Mouse (Mus musculus): ENCODE results near the gene Tm6sf2.

Gene Tm6sf2

DNA sequence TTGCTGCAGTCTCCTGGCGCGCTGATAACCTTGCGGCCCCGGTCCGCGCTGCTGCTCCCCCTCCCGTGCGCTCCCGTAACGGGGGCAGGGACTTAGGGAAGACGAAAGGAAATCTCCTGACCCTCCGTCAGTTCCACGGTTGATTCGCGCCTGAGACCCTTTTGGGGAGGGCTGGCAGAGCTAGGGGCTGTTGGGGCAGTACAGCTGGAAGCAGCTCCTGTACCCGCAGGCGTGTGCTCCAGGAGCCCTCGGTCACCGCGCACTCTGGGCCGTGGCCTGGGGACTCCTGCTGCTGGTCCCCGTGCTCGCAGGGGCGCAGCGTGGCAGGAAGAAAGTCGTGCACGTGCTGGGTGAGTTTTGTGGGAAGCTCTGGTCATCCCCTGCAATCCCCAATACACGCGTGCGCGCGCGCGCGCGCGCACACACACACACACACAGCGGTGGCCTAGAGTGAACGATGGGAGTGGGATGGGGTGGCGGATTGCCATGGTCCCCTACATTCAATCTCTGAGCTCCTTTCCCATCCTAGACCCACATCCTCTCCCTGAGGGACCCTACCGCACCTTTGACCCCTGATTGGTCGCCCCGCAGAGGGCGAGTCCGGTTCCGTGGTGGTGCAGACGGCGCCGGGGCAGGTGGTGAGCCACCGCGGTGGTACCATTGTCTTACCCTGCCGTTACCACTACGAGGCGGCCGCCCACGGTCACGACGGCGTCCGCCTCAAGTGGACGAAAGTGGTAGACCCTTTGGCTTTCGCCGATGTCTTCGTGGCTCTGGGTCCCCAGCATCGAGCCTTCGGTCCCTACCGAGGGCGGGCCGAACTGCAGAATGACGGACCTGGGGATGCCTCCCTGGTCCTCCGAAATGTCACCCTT lies 11.7 kb downstream of the Tm6sf2 start:
- peaks cover 95% of the 10 kb centered on the region for H3K27me3 ChIP-seq (ENCODE audit: insufficient read depth, low read length)
- no peaks in the 10 kb centered on the region for H3K9me3 ChIP-seq (ENCODE audit: low read length)
- peak overlapping the region; percentile 75 for H3K4me3 ChIP-seq (replicated peaks; ENCODE audit: low read length)
- TF ChIP-seq NANOG (IDR thresholded peaks at IDR 0.05; ENCODE audit: borderline replicate concordance, low read length): no peak
- no peaks in the 10 kb centered on the region for H3K36me3 ChIP-seq (ENCODE audit: insufficient read depth, low read length)
- peaks cover 60% of the 10 kb centered on the region for H3K4me1 ChIP-seq (replicated peaks; ENCODE audit: low read depth, low read length)

DNA sequence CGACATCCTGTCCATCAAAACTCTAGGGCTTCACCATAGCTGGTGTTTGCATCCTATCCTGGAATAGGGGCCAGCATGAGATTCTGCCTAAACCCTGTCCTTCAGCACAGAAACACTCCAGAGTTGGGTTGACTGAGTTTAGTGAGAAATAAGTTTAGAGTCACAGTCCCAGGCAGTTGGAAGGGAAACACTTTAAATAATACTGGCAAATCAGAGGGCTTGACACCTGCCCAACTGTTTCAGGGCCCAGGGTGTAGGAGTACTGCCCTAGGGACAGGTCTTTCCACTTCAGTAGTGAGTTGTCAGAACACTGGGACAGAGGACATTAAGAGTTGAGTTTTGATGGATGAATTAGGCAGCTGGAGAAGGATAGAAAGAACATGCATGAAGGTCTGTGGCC lies 13.4 kb downstream of the Tm6sf2 start:
- H3K4me3 ChIP-seq (replicated peaks; ENCODE audit: low read length): no peak overlapping the region
- TF ChIP-seq POU5F1 (IDR thresholded peaks at IDR 0.05; ENCODE audit: borderline replicate concordance, low read length) (no peak), CTCF (conservative IDR thresholded peaks at IDR 0.05; ENCODE audit: low read length) (no peak), NANOG (IDR thresholded peaks at IDR 0.05; ENCODE audit: borderline replicate concordance, low read length) (no peak)
- peaks cover 90% of the 10 kb centered on the region for H3K27me3 ChIP-seq (ENCODE audit: insufficient read depth, low read length)
- H3K4me1 ChIP-seq (replicated peaks; ENCODE audit: low read depth, low read length): peaks cover 69% of the 10 kb centered on the region
- no peaks in the 10 kb centered on the region for H3K9me3 ChIP-seq (ENCODE audit: low read length)
- no peaks in the 10 kb centered on the region for H3K36me3 ChIP-seq (ENCODE audit: insufficient read depth, low read length)

DNA sequence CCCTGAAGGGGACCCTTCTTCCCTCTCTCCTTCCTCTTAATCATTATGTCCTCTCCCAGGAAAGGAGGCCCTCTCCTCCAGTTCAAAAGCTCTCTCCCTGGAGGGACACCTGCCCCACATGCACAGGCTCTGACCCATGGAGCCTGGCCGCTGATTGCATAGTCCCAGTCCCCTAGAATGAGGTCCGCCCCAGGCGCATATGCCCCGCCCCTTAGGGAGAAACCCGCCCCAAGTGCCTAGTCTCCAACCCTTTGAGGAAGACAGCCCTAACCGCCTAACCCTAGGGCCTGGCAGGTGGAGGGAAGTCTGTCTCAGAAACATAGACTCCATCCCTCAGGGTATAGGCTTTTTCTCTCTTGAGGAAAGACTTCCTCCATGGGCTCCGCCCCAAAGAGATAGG lies 14.5 kb downstream of the Tm6sf2 start:
- Histone ChIP-seq H3K4me1 (replicated peaks; ENCODE audit: low read depth, low read length) (peaks cover 69% of the 10 kb centered on the region), H3K27me3 (ENCODE audit: insufficient read depth, low read length) (peaks cover 82% of the 10 kb centered on the region), H3K4me3 (replicated peaks; ENCODE audit: low read length) (peak overlapping the region; percentile 79), H3K9me3 (ENCODE audit: low read length) (no peaks in the 10 kb centered on the region), H3K36me3 (ENCODE audit: insufficient read depth, low read length) (no peaks in the 10 kb centered on the region)
- TF ChIP-seq POU5F1 (IDR thresholded peaks at IDR 0.05; ENCODE audit: borderline replicate concordance, low read length) (no peak), CTCF (conservative IDR thresholded peaks at IDR 0.05; ENCODE audit: low read length) (no peak), NANOG (IDR thresholded peaks at IDR 0.05; ENCODE audit: borderline replicate concordance, low read length) (no peak)

DNA sequence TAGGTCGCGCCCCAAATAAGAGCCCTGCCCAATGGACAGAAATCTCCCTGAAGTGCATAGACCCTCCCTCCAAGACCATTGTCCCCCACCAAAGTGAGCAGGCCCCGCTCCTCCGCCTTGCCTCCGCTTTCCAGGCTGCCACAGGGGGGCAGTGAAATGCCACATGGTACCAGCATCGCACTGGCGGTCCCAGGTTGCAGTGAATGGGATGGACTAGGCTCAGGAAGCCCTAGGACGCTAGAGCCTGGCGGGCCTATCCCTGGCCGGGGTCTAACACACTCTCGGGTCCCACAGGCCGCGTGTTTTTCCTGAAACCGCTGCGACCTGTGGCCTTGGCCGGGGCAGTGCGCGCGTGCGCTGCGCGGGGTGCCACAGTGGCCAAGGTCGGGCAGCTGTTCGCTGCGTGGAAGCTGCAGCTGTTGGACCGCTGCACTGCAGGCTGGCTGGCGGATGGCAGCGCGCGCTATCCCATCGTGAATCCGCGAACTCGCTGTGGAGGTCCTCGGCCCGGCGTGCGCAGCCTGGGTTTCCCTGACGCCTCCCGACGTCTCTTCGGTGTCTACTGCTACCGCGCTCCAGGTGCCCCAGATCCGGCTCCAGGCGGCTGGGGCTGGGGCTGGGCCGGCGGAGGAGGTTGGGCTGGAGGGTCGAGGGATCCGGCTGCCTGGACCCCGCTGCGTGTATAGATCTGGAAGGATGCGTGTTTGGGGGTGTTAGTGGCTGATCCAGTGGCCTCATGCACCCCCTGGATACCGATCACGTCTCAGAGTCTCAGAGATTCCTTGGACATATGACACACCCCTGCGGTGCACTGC lies 15.3 kb downstream of the Tm6sf2 start:
- Histone ChIP-seq H3K9me3 (ENCODE audit: low read length) (no peaks in the 10 kb centered on the region), H3K27me3 (ENCODE audit: insufficient read depth, low read length) (peaks cover 74% of the 10 kb centered on the region), H3K36me3 (ENCODE audit: insufficient read depth, low read length) (no peaks in the 10 kb centered on the region), H3K4me3 (replicated peaks; ENCODE audit: low read length) (peak overlapping the region; percentile 79), H3K4me1 (replicated peaks; ENCODE audit: low read depth, low read length) (peaks cover 73% of the 10 kb centered on the region)
- TF ChIP-seq NANOG (IDR thresholded peaks at IDR 0.05; ENCODE audit: borderline replicate concordance, low read length): no peak
- TF ChIP-seq POU5F1 (IDR thresholded peaks at IDR 0.05; ENCODE audit: borderline replicate concordance, low read length): no peak
- peak; percentile 40 for TF ChIP-seq CTCF (conservative IDR thresholded peaks at IDR 0.05; ENCODE audit: low read length)

DNA sequence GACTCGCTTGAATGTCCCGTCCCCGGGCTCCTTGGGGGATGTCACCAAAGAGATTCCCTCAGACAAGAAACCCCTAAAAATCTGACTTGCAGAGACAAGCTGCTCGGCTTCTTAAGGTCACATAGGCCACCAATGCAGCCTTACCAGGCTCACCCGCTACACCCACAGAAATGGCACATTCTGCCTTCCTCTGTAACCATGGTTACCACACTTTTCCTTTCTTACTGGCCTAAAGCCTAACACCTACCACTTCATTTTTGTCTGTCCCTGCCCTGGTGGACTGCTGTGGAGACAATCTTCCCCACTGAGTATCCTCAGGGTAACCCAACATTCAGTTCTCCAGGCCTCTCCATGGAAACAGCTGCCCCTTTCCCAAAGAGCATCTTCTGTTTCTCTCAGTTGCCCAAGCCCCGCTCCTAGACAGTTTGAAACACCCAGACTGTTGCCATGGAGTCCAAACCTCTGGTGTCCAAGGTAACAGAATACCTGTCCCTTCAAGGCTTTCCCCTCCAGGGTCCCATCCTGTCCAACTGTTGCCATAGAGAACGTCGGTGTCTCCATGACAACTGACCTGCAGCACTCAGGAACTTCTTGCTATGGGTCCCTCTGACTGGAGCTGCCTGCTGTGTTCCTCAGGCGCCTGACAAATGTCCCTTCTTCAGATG lies 16.7 kb downstream of the Tm6sf2 start:
- no peak overlapping the region for H3K4me3 ChIP-seq (replicated peaks; ENCODE audit: low read length)
- no peaks in the 10 kb centered on the region for H3K9me3 ChIP-seq (ENCODE audit: low read length)
- H3K4me1 ChIP-seq (replicated peaks; ENCODE audit: low read depth, low read length): peaks cover 71% of the 10 kb centered on the region
- TF ChIP-seq POU5F1 (IDR thresholded peaks at IDR 0.05; ENCODE audit: borderline replicate concordance, low read length) (no peak), CTCF (conservative IDR thresholded peaks at IDR 0.05; ENCODE audit: low read length) (no peak), NANOG (IDR thresholded peaks at IDR 0.05; ENCODE audit: borderline replicate concordance, low read length) (no peak)
- peaks cover 60% of the 10 kb centered on the region for H3K27me3 ChIP-seq (ENCODE audit: insufficient read depth, low read length)
- no peaks in the 10 kb centered on the region for H3K36me3 ChIP-seq (ENCODE audit: insufficient read depth, low read length)

DNA sequence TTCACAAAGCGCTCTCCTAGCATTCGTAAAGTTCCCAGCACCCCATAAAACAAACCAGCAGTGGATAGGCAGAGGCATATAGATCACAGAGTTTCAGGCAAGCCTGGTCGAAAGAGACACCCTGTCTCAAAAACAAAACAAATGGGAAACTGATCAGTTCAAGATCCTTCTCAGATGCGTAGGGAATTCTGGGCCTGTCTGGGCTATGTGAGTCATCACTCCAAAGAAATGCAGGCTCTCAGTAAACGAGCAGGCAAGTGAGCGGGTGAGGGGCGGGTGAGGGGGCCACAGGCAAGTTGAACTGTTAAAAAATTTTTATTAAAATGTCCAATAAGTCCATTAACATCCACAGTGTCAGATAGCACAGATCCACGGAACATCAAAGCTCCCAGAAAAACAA lies 20.1 kb downstream of the Tm6sf2 start:
- Histone ChIP-seq H3K4me1 (replicated peaks; ENCODE audit: low read depth, low read length) (peaks cover 59% of the 10 kb centered on the region), H3K4me3 (replicated peaks; ENCODE audit: low read length) (no peak overlapping the region), H3K36me3 (ENCODE audit: insufficient read depth, low read length) (no peaks in the 10 kb centered on the region), H3K27me3 (ENCODE audit: insufficient read depth, low read length) (peaks cover 27% of the 10 kb centered on the region), H3K9me3 (ENCODE audit: low read length) (no peaks in the 10 kb centered on the region)
- TF ChIP-seq NANOG (IDR thresholded peaks at IDR 0.05; ENCODE audit: borderline replicate concordance, low read length): no peak
- TF ChIP-seq CTCF (conservative IDR thresholded peaks at IDR 0.05; ENCODE audit: low read length): no peak
- TF ChIP-seq POU5F1 (IDR thresholded peaks at IDR 0.05; ENCODE audit: borderline replicate concordance, low read length): no peak

DNA sequence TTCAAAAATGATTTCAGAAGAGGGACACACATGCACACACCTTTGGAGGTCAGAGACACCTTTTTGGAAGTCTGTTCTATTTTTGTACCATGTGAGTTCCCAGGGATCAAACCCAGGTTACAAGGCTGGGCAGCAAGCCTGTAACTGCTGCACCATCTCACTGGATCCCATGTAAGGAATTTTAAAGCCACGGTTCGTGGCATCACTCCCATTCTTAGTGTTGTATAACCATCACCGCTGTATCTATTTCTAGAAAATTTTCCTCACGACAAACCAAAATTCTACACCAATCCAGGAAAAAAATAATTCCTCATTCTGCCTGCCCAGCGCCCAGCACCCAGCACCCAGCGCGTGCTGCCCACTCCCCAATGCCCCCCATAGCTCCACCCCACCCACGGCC lies 26.6 kb downstream of the Tm6sf2 start:
- TF ChIP-seq NANOG (IDR thresholded peaks at IDR 0.05; ENCODE audit: borderline replicate concordance, low read length): no peak
- TF ChIP-seq POU5F1 (IDR thresholded peaks at IDR 0.05; ENCODE audit: borderline replicate concordance, low read length): no peak
- TF ChIP-seq CTCF (conservative IDR thresholded peaks at IDR 0.05; ENCODE audit: low read length): no peak
- Histone ChIP-seq H3K9me3 (ENCODE audit: low read length) (no peaks in the 10 kb centered on the region), H3K4me3 (replicated peaks; ENCODE audit: low read length) (no peak overlapping the region), H3K4me1 (replicated peaks; ENCODE audit: low read depth, low read length) (peaks cover 28% of the 10 kb centered on the region), H3K27me3 (ENCODE audit: insufficient read depth, low read length) (peaks cover 7% of the 10 kb centered on the region; the same call in 1 of the 2 replicates), H3K36me3 (ENCODE audit: insufficient read depth, low read length) (no peaks in the 10 kb centered on the region)

DNA sequence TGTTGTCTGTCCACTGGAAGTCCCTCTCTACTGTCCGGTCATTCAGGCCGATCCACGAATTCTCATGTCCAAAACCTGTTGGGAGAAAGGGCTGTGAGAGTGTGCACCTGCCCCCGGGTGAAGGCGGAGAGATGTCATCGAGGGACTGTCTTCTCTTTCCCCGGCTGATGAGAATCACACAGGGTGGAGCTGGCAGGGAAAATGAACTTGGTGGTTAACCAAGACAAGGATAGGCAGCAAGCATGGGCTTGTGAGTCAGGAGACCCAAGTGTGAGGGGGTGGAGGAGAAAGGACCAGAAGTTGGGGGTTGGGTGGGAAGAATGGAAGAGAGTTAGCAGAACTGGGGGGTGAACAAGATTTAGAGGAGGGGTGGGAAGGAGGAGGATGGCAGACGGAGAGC lies 27.5 kb downstream of the Tm6sf2 start:
- H3K4me1 ChIP-seq (replicated peaks; ENCODE audit: low read depth, low read length): peaks cover 31% of the 10 kb centered on the region

More for the DNA sequence above, 27.5 kb downstream of the Tm6sf2 start:
- Histone ChIP-seq H3K9me3 (ENCODE audit: low read length) (no peaks in the 10 kb centered on the region), H3K36me3 (ENCODE audit: insufficient read depth, low read length) (no peaks in the 10 kb centered on the region), H3K4me3 (replicated peaks; ENCODE audit: low read length) (no peak overlapping the region), H3K27me3 (ENCODE audit: insufficient read depth, low read length) (peaks cover 7% of the 10 kb centered on the region; the same call in 1 of the 2 replicates)
- no peak for TF ChIP-seq NANOG (IDR thresholded peaks at IDR 0.05; ENCODE audit: borderline replicate concordance, low read length)
- TF ChIP-seq POU5F1 (IDR thresholded peaks at IDR 0.05; ENCODE audit: borderline replicate concordance, low read length): no peak
- TF ChIP-seq CTCF (conservative IDR thresholded peaks at IDR 0.05; ENCODE audit: low read length): no peak

Measured in E14TG2a.4 (cell line).